Mouse (Mus musculus) testis, adult 2 months (tissue): ENCODE data around the gene Tgfa. TPM values are rescaled to one million over a fixed set of nuclear protein-coding genes. Genes with fewer than 3 reads are reported as not detected.

Source experiments
- H3K27ac ChIP-seq: fragments of 200-500 bp; 2 replicates; pipeline ENCODE4 v1.5.1; 2012; ENCODE audit warnings: low read depth, low read length; ENCODE audit not compliant: control insufficient read depth, insufficient read depth
- H3K27me3 ChIP-seq: fragments of 200-500 bp; 2 replicates; pipeline ENCODE4 v1.6.1; 2012; ENCODE audit warnings: mild to moderate bottlenecking, low read length, moderate library complexity; ENCODE audit not compliant: control insufficient read depth, insufficient read depth
- H3K36me3 ChIP-seq: fragments of 200-500 bp; 2 replicates; pipeline ENCODE4 v1.6.1; 2012; ENCODE audit warnings: mild to moderate bottlenecking, low read length; ENCODE audit not compliant: control insufficient read depth, insufficient read depth
- H3K4me1 ChIP-seq: fragments of 200-500 bp; 2 replicates; pipeline ENCODE4 v1.6.1; 2012; ENCODE audit warnings: low read length; ENCODE audit not compliant: control insufficient read depth, insufficient read depth
- H3K4me3 ChIP-seq: fragments of 200-500 bp; 2 replicates; pipeline ENCODE4 v1.5.1; 2012; ENCODE audit warnings: low read depth, mild to moderate bottlenecking, low read length, moderate library complexity, mixed read lengths; ENCODE audit not compliant: control insufficient read depth
- CTCF ChIP-seq: fragments of 200-500 bp; IDR thresholded peaks from 2 replicates; pipeline ENCODE4 v1.5.1; 2012; ENCODE audit warnings: low read depth, mild to moderate bottlenecking, inconsistent platforms, low read length, moderate library complexity; ENCODE audit not compliant: control insufficient read depth, insufficient read depth, insufficient replicate concordance
- POLR2A ChIP-seq: fragments of 200-500 bp; IDR thresholded peaks from 2 replicates; pipeline ENCODE4 v1.6.1; 2012; ENCODE audit warnings: low read depth, mild to moderate bottlenecking, inconsistent platforms, low read length, moderate library complexity; ENCODE audit not compliant: control insufficient read depth
- polyA plus RNA-seq: library from polyadenylated mRNA; depleted of rRNA; stranded (reverse); fragments of >200 nt; gene quantifications from 2 replicates; pipeline ENCODE4 v1.2.3, GENCODE M21; 2012

Gene Tgfa
- polyA plus RNA-seq, 1 experiment, result 2.7 TPM

- Histone ChIP-seq H3K4me3 (no peak overlapping the region), H3K36me3 (no peaks in the 10 kb centered on the region), H3K27me3 (no peaks in the 10 kb centered on the region), H3K27ac (no peak overlapping the region), H3K4me1 (no peaks in the 10 kb centered on the region)
- TF ChIP-seq CTCF (no peak), POLR2A (no peak)
Observed at GRCm38 (mm10) chr6:86233512-86234430, 38.7 kb downstream of the Tgfa start.

GRCm38 (mm10) chr6:86244866-86245265 is 49.8 kb downstream of the Tgfa start:
- H3K36me3 ChIP-seq, result no peaks in the 10 kb centered on the region
- TF ChIP-seq POLR2A (no peak), CTCF (no peak)
- no peak overlapping the region for H3K4me3 ChIP-seq
- H3K27me3 ChIP-seq, result no peaks in the 10 kb centered on the region
- no peaks in the 10 kb centered on the region for H3K4me1 ChIP-seq
- H3K27ac ChIP-seq, result no peak overlapping the region

GRCm38 (mm10) chr6:86245965-86246364 is 50.9 kb downstream of the Tgfa start:
- Histone ChIP-seq H3K27ac (no peak overlapping the region), H3K4me1 (no peaks in the 10 kb centered on the region), H3K4me3 (no peak overlapping the region), H3K27me3 (no peaks in the 10 kb centered on the region), H3K36me3 (no peaks in the 10 kb centered on the region)
- TF ChIP-seq POLR2A, result no peak
- no peak for TF ChIP-seq CTCF

- TF ChIP-seq CTCF (no peak), POLR2A (no peak)
- H3K27ac ChIP-seq, result no peak overlapping the region
Observed at GRCm38 (mm10) chr6:86248562-86248961, 53.5 kb downstream of the Tgfa start.

GRCm38 (mm10) chr6:86249042-86249441 is 54.0 kb downstream of the Tgfa start:
- H3K27me3 ChIP-seq, result no peaks in the 10 kb centered on the region
- no peaks in the 10 kb centered on the region for H3K36me3 ChIP-seq
- H3K27ac ChIP-seq, result no peak overlapping the region
- H3K4me1 ChIP-seq, result peaks cover 3% of the 10 kb centered on the region; the same call in 1 of the 2 replicates
- no peak overlapping the region for H3K4me3 ChIP-seq
- no peak for TF ChIP-seq POLR2A
- TF ChIP-seq CTCF, result no peak

More at GRCm38 (mm10) chr6:86248562-86248961, 53.5 kb downstream of the Tgfa start:
- H3K4me3 ChIP-seq, result no peak overlapping the region
- H3K36me3 ChIP-seq, result no peaks in the 10 kb centered on the region
- H3K27me3 ChIP-seq, result no peaks in the 10 kb centered on the region
- H3K4me1 ChIP-seq, result peaks cover 3% of the 10 kb centered on the region; the same call in 1 of the 2 replicates

GRCm38 (mm10) chr6:86250236-86250635 is 55.2 kb downstream of the Tgfa start:
- Histone ChIP-seq H3K4me3 (no peak overlapping the region), H3K36me3 (no peaks in the 10 kb centered on the region), H3K27ac (no peak overlapping the region), H3K4me1 (peaks cover 3% of the 10 kb centered on the region; the same call in 1 of the 2 replicates), H3K27me3 (no peaks in the 10 kb centered on the region)
- TF ChIP-seq CTCF (no peak), POLR2A (no peak)

- H3K27me3 ChIP-seq, result no peaks in the 10 kb centered on the region
- TF ChIP-seq CTCF, result no peak
- TF ChIP-seq POLR2A, result no peak
- H3K4me1 ChIP-seq, result peaks cover 3% of the 10 kb centered on the region; the same call in 1 of the 2 replicates
- no peaks in the 10 kb centered on the region for H3K36me3 ChIP-seq
- H3K27ac ChIP-seq, result no peak overlapping the region
- H3K4me3 ChIP-seq, result no peak overlapping the region
Observed at GRCm38 (mm10) chr6:86250830-86251229, 55.8 kb downstream of the Tgfa start.
